Mouse (Mus musculus): ENCODE measurements around the gene Zmynd10.

GRCm38 (mm10) chr9:107539940-107540339, 7.2 kb upstream of the Zmynd10 start:
- TF ChIP-seq POLR2A (IDR thresholded peaks at IDR 0.05; ENCODE audit: insufficient read depth, low read depth, low read length) (no peak), CTCF (IDR thresholded peaks at IDR 0.05) (no peak), EP300 (IDR thresholded peaks at IDR 0.05; ENCODE audit: insufficient read depth, low read depth, low read length) (no peak)

Measured in heart, adult 2 months (tissue).